Mouse (Mus musculus) G1E (cell line): ENCODE measurements around the gene Fxyd4. TPM values are rescaled to one million over a fixed set of nuclear protein-coding genes. Genes with fewer than 3 reads are reported as not detected.

Experiments
- ATAC-seq: 2 replicates; pipeline ENCODE4 v1.8.0; 2016; ENCODE audit warnings: mild to moderate bottlenecking; ENCODE audit not compliant: insufficient number of reproducible peaks, poor library complexity, low FRiP score, severe bottlenecking; ENCODE audit errors: extremely low read depth
- DNase-seq: peaks from one replicate; pipeline ENCODE4 v3.0.0; 2012; ENCODE audit warnings: low spot score
- H3K27me3 ChIP-seq: 2 replicates; pipeline ENCODE4 v1.6.1; 2012; ENCODE audit warnings: mild to moderate bottlenecking, low read length, inconsistent platforms; ENCODE audit not compliant: insufficient read depth
- H3K36me3 ChIP-seq: replicated peaks from 2 replicates; pipeline ENCODE3; 2012; ENCODE audit warnings: mild to moderate bottlenecking, inconsistent platforms
- H3K4me1 ChIP-seq: 2 replicates; pipeline ENCODE4 v1.6.1; 2012; ENCODE audit warnings: low read depth, low read length, inconsistent platforms, mixed read lengths; ENCODE audit not compliant: insufficient read depth
- H3K4me3 ChIP-seq: 2 replicates; pipeline ENCODE4 v1.5.1; 2012; ENCODE audit warnings: low read depth, mild to moderate bottlenecking, inconsistent platforms, low read length, moderate library complexity, mixed read lengths
- H3K9me3 ChIP-seq: replicated peaks from 2 replicates; pipeline ENCODE4 v1.6.1; 2012; ENCODE audit warnings: inconsistent platforms
- CTCF ChIP-seq: IDR thresholded peaks from 2 replicates; pipeline ENCODE4 v1.5.1; 2012; ENCODE audit warnings: low read depth, low read length, inconsistent platforms, mixed read lengths
- GATA1 ChIP-seq: IDR thresholded peaks from 2 replicates; pipeline ENCODE4 v1.6.1; 2012; ENCODE audit warnings: borderline replicate concordance, low read length, inconsistent platforms, mixed read lengths
- GATA2 ChIP-seq: IDR thresholded peaks from 2 replicates; pipeline ENCODE4 v1.6.1; 2012; ENCODE audit warnings: low read depth, low read length, inconsistent platforms, borderline replicate concordance
- POLR2AphosphoS5 ChIP-seq: IDR thresholded peaks from 2 replicates; pipeline ENCODE4 v1.6.1; 2012; ENCODE audit warnings: low read depth, low read length, inconsistent platforms; ENCODE audit not compliant: insufficient replicate concordance
- TAL1 ChIP-seq: conservative IDR thresholded peaks from 2 replicates; pipeline ENCODE4 v1.6.1; 2012; ENCODE audit warnings: low read depth, low read length, inconsistent platforms, mixed read lengths
- polyA plus RNA-seq: library from polyadenylated mRNA; stranded (reverse); fragments of >175 nt; gene quantifications from 2 replicates; pipeline ENCODE4 v1.2.3, GENCODE M21; 2012
- total RNA-seq, 2 experiments: library from RNA; stranded (forward) in 1 of 2; stranded (reverse) in 1 of 2; fragments of 200-1000 nt in 1 of 2; fragments of >200 nt in 1 of 2; fragmentation: Nextera tagmentation in 1 of 2; gene quantifications; 2 replicates each; pipeline ENCODE4 v1.2.3; 2014 to 2017

Fxyd4 gene
- total and polyA plus RNA-seq, 3 experiments, result not detected

DNA sequence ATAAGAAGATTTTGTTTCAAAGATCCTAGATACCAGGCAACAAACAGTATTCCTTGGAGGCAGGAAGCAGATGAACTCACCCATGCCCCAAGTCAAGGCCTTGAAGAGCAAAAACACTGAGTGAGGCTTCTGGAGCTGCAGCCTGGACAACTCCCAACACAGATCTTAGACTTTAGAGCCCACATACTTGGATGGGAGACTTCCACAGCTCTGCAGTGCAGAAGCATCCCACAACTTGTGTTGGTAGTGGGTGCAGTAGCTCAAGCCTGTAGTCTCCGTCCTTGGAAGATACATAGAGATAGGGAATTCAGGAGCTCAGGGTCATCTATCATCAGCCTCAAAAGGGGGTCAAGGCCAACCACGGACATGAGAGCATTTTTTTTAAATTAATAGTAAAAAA, 51.5 kb downstream of the Fxyd4 start:
- H3K36me3 ChIP-seq, result peaks cover 8% of the 10 kb centered on the region
- no peak overlapping the region for H3K4me3 ChIP-seq
- H3K4me1 ChIP-seq, result peaks cover 68% of the 10 kb centered on the region
- H3K9me3 ChIP-seq, result no peaks in the 10 kb centered on the region
- DNase-seq, result no peak
- no peaks in the 10 kb centered on the region for H3K27me3 ChIP-seq
- ATAC-seq, result no peak
- no peak for TF ChIP-seq TAL1
- TF ChIP-seq GATA1, result no peak
- TF ChIP-seq POLR2AphosphoS5, result no peak
- no peak for TF ChIP-seq GATA2
- no peak for TF ChIP-seq CTCF

Other genes starting within 250 kb of the Fxyd4 start
- gene Zfp637, start 96.5 kb downstream of the Fxyd4 start, total RNA-seq (2014; fragmentation: Nextera tagmentation), result 46.6 and 60.7 TPM in 2 replicates
- gene Zfp637, start 96.5 kb downstream of the Fxyd4 start, total RNA-seq (2017), result 35.7 and 41.7 TPM in 2 replicates
- 14.0 and 19.4 TPM in 2 replicates for gene Zfp637, start 96.5 kb downstream of the Fxyd4 start, polyA plus RNA-seq
- 23.9 and 30.3 TPM in 2 replicates for gene Zfp239, start 75.6 kb downstream of the Fxyd4 start, total RNA-seq (2014; fragmentation: Nextera tagmentation)
- gene Zfp239, start 75.6 kb downstream of the Fxyd4 start, total RNA-seq (2017), result 17.8 and 19.9 TPM in 2 replicates
- gene Zfp239, start 75.6 kb downstream of the Fxyd4 start, polyA plus RNA-seq, result 3.5 and 6.4 TPM in 2 replicates
- 483 and 552 TPM in 2 replicates for gene Hnrnpf, start 37.4 kb downstream of the Fxyd4 start, total RNA-seq (2014; fragmentation: Nextera tagmentation)
- gene Hnrnpf, start 37.4 kb downstream of the Fxyd4 start, total RNA-seq (2017), result 1,860 and 1,876 TPM in 2 replicates
- gene Hnrnpf, start 37.4 kb downstream of the Fxyd4 start, polyA plus RNA-seq, result 171 and 204 TPM in 2 replicates
- gene Rasgef1a, start 73.7 kb upstream of the Fxyd4 start, total RNA-seq (2014; fragmentation: Nextera tagmentation), result not detected in 2 replicates
- 0.05 TPM in 1 of 2 replicates, not detected in the other for gene Rasgef1a, start 73.7 kb upstream of the Fxyd4 start, total RNA-seq (2017)
- not detected in 2 replicates for gene Rasgef1a, start 73.7 kb upstream of the Fxyd4 start, polyA plus RNA-seq
- 35.4 and 37.6 TPM in 2 replicates for gene Csgalnact2, start 201.4 kb upstream of the Fxyd4 start, total RNA-seq (2014; fragmentation: Nextera tagmentation)
- 33.5 and 38.0 TPM in 2 replicates for gene Csgalnact2, start 201.4 kb upstream of the Fxyd4 start, total RNA-seq (2017)
- 4.5 and 5.2 TPM in 2 replicates for gene Csgalnact2, start 201.4 kb upstream of the Fxyd4 start, polyA plus RNA-seq